Mouse (Mus musculus): Measurements from ENCODE around the gene Dock10. TPM values are rescaled to one million over a fixed set of nuclear protein-coding genes. Genes with fewer than 3 reads are reported as not detected.
"Not testable (repeated sequence)": the region's sequence is repeated elsewhere in the genome, so short reads cannot be mapped to it uniquely, and the experiment has no call there.

Dock10 gene
- polyA plus RNA-seq, 1 experiment, result 0.04 TPM

GRCm38 (mm10) chr1:80756824-80757649, 1.3 kb downstream of the Dock10 start:
- TF ChIP-seq MAX (IDR thresholded peaks at IDR 0.05; ENCODE audit: low read depth) (no peak), USF1 (IDR thresholded peaks at IDR 0.05; ENCODE audit: low read depth) (no peak), TCF12 (IDR thresholded peaks at IDR 0.05; ENCODE audit: insufficient read depth, poor library complexity, severe bottlenecking) (no peak), POLR2A (IDR thresholded peaks at IDR 0.05; ENCODE audit: insufficient read length, low read depth) (no peak), MYOD1 (IDR thresholded peaks at IDR 0.05; ENCODE audit: control insufficient read depth in 1 of 3, insufficient read length in 2 of 3, low read depth in 2 of 3) (peak in 2 of 3 experiments; percentile 54 to 55)
- H3K4me3 ChIP-seq, result peak overlapping the region; percentile 5
- no peaks in the 10 kb centered on the region for H3K36me3 ChIP-seq (ENCODE audit: control insufficient read depth, insufficient read depth)
- peak overlapping the region; percentile 84 for H3K4me2 ChIP-seq (ENCODE audit: low read depth)
- peaks cover 7% of the 10 kb centered on the region for H3K27me3 ChIP-seq (ENCODE audit: control insufficient read depth, insufficient read depth, insufficient read length)
- H3ac ChIP-seq (ENCODE audit: control insufficient read depth, insufficient read length), result no peak overlapping the region
- H3K79me2 ChIP-seq (ENCODE audit: control insufficient read depth, insufficient read depth), result no peaks in the 10 kb centered on the region

GRCm38 (mm10) chr1:80756060-80756439, 2.3 kb downstream of the Dock10 start:
- H3K4me3 ChIP-seq, result no peak overlapping the region
- H3ac ChIP-seq (ENCODE audit: control insufficient read depth, insufficient read length), result no peak overlapping the region
- TF ChIP-seq POLR2AphosphoS2 (IDR thresholded peaks at IDR 0.05; ENCODE audit: insufficient read length, low read depth), result no peak
- TF ChIP-seq USF1 (IDR thresholded peaks at IDR 0.05; ENCODE audit: low read depth), result no peak
- no peak for TF ChIP-seq MYOD1 (IDR thresholded peaks at IDR 0.05; ENCODE audit: control insufficient read depth in 1 of 3, insufficient read length in 2 of 3, low read depth in 2 of 3)
- no peak for TF ChIP-seq MAX (IDR thresholded peaks at IDR 0.05; ENCODE audit: low read depth)
- TF ChIP-seq SRF (IDR thresholded peaks at IDR 0.05; ENCODE audit: control insufficient read depth, insufficient read length, low read depth), result no peak
- TF ChIP-seq TCF3 (IDR thresholded peaks at IDR 0.05; ENCODE audit: insufficient read length, low read depth), result no peak
- TF ChIP-seq E2F4 (IDR thresholded peaks at IDR 0.05; ENCODE audit: insufficient read depth), result no peak
- TF ChIP-seq POLR2A (IDR thresholded peaks at IDR 0.05; ENCODE audit: insufficient read length, low read depth), result no peak
- TF ChIP-seq CEBPB (IDR thresholded peaks at IDR 0.05; ENCODE audit: insufficient read depth, poor library complexity, severe bottlenecking), result no peak
- TF ChIP-seq MYOG (IDR thresholded peaks at IDR 0.05; ENCODE audit: control insufficient read depth in 1 of 3, insufficient read depth in 1 of 3, insufficient read length in 2 of 3, low read depth in 2 of 3), result no peak
- TF ChIP-seq TCF12 (IDR thresholded peaks at IDR 0.05; ENCODE audit: insufficient read depth, poor library complexity, severe bottlenecking), result no peak
- no peak for TF ChIP-seq REST (IDR thresholded peaks at IDR 0.05; ENCODE audit: insufficient read depth, insufficient read length)
- H3K79me2 ChIP-seq (ENCODE audit: control insufficient read depth, insufficient read depth), result no peaks in the 10 kb centered on the region
- no peaks in the 10 kb centered on the region for H3K36me3 ChIP-seq (ENCODE audit: control insufficient read depth, insufficient read depth)
- no peak overlapping the region for H3K4me2 ChIP-seq (ENCODE audit: low read depth)
- peaks cover 7% of the 10 kb centered on the region for H3K27me3 ChIP-seq (ENCODE audit: control insufficient read depth, insufficient read depth, insufficient read length)

- peaks cover 7% of the 10 kb centered on the region for H3K27me3 ChIP-seq (ENCODE audit: control insufficient read depth, insufficient read depth, insufficient read length)
These were observed 2.8 kb downstream of the Dock10 start for GRCm38 (mm10) chr1:80755296-80756059.

GRCm38 (mm10) chr1:80749122-80749521, 9.2 kb downstream of the Dock10 start:
- not testable (repeated sequence) for H3K27me3 ChIP-seq (ENCODE audit: control insufficient read depth, insufficient read depth, insufficient read length); H3K79me2 ChIP-seq (ENCODE audit: control insufficient read depth, insufficient read depth); H3K36me3 ChIP-seq (ENCODE audit: control insufficient read depth, insufficient read depth); H3K4me2 ChIP-seq (ENCODE audit: low read depth); H3ac ChIP-seq (ENCODE audit: control insufficient read depth, insufficient read length); H3K4me3 ChIP-seq

More at GRCm38 (mm10) chr1:80755296-80756059, 2.8 kb downstream of the Dock10 start:
- no peak overlapping the region for H3K4me3 ChIP-seq
- no peaks in the 10 kb centered on the region for H3K79me2 ChIP-seq (ENCODE audit: control insufficient read depth, insufficient read depth)
- TF ChIP-seq MYOG (IDR thresholded peaks at IDR 0.05; ENCODE audit: control insufficient read depth in 1 of 3, insufficient read depth in 1 of 3, insufficient read length in 2 of 3, low read depth in 2 of 3) (no peak), CEBPB (IDR thresholded peaks at IDR 0.05; ENCODE audit: insufficient read depth, poor library complexity, severe bottlenecking) (no peak), USF1 (IDR thresholded peaks at IDR 0.05; ENCODE audit: low read depth) (no peak), REST (IDR thresholded peaks at IDR 0.05; ENCODE audit: insufficient read depth, insufficient read length) (no peak), MYOD1 (IDR thresholded peaks at IDR 0.05; ENCODE audit: control insufficient read depth in 1 of 3, insufficient read length in 2 of 3, low read depth in 2 of 3) (no peak), E2F4 (IDR thresholded peaks at IDR 0.05; ENCODE audit: insufficient read depth) (no peak)
- H3K36me3 ChIP-seq (ENCODE audit: control insufficient read depth, insufficient read depth), result no peaks in the 10 kb centered on the region
- no peak overlapping the region for H3K4me2 ChIP-seq (ENCODE audit: low read depth)
- no peak overlapping the region for H3ac ChIP-seq (ENCODE audit: control insufficient read depth, insufficient read length)

GRCm38 (mm10) chr1:80746691-80747463, 11.4 kb downstream of the Dock10 start:
- H3K79me2 ChIP-seq (ENCODE audit: control insufficient read depth, insufficient read depth), result no peaks in the 10 kb centered on the region
- H3K4me3 ChIP-seq, result no peak overlapping the region
- H3K27me3 ChIP-seq (ENCODE audit: control insufficient read depth, insufficient read depth, insufficient read length), result no peaks in the 10 kb centered on the region
- H3K4me2 ChIP-seq (ENCODE audit: low read depth), result no peak overlapping the region
- no peak overlapping the region for H3ac ChIP-seq (ENCODE audit: control insufficient read depth, insufficient read length)
- no peaks in the 10 kb centered on the region for H3K36me3 ChIP-seq (ENCODE audit: control insufficient read depth, insufficient read depth)
- no peak for TF ChIP-seq REST (IDR thresholded peaks at IDR 0.05; ENCODE audit: insufficient read depth, insufficient read length)
- TF ChIP-seq MAX (IDR thresholded peaks at IDR 0.05; ENCODE audit: low read depth), result no peak
- no peak for TF ChIP-seq TCF3 (IDR thresholded peaks at IDR 0.05; ENCODE audit: insufficient read length, low read depth)
- TF ChIP-seq E2F4 (IDR thresholded peaks at IDR 0.05; ENCODE audit: insufficient read depth), result no peak
